Mouse (Mus musculus): ENCODE results near the gene Afmid. TPM values are rescaled to one million over a fixed set of nuclear protein-coding genes. Genes with fewer than 3 reads are reported as not detected.
"Not testable (repeated sequence)": the region's sequence is repeated elsewhere in the genome, so short reads cannot be mapped to it uniquely, and the experiment has no call there.

Gene Afmid
- total and polyA plus RNA-seq, 2 experiments from 2014 or later = 13.1 to 14.5 TPM

- DNase-seq (ENCODE audit: low spot score) (no peak), ATAC-seq (ENCODE audit: insufficient read depth, low read depth) (no peak)
- peaks cover 30% of the 10 kb centered on the region for H3K4me1 ChIP-seq (ENCODE audit: control insufficient read depth, insufficient read depth)
- H3K36me3 ChIP-seq (replicated peaks; ENCODE audit: control insufficient read depth, insufficient read depth, low read length) = no peaks in the 10 kb centered on the region; the same call in 1 of the 2 replicates
- WGBS = 57% methylated on average over 9 of the region's 9 CpGs
- H3K9me3 ChIP-seq (replicated peaks; ENCODE audit: control insufficient read depth, low read length) = no peaks in the 10 kb centered on the region
- peak overlapping the region; percentile 97 for H3K27ac ChIP-seq (ENCODE audit: low read depth)
- peak overlapping the region; percentile 44 for H3K9ac ChIP-seq (replicated peaks; ENCODE audit: low read depth, low read length)
- TF ChIP-seq EP300 (IDR thresholded peaks at IDR 0.05; ENCODE audit: low read depth) (no peak), CTCF (IDR thresholded peaks at IDR 0.05; ENCODE audit: low read depth) (no peak)
- peak overlapping the region; percentile 54 for H3K4me3 ChIP-seq (ENCODE audit: low read depth, low read length)
- H3K27me3 ChIP-seq (ENCODE audit: control insufficient read depth, insufficient read depth, low read length) = no peaks in the 10 kb centered on the region
- H3K4me2 ChIP-seq (ENCODE audit: low read depth, low read length) = peak overlapping the region; percentile 88
These were observed 43.1 kb upstream of the Afmid start for GRCm38 (mm10) chr11:117782705-117783034.

GRCm38 (mm10) chr11:117783089-117783488 lies 42.6 kb upstream of the Afmid start:
- 3% methylated on average over 31 of the region's 31 CpGs for WGBS
- H3K9ac ChIP-seq (replicated peaks; ENCODE audit: low read depth, low read length) = peak overlapping the region; percentile 44
- no peaks in the 10 kb centered on the region for H3K27me3 ChIP-seq (ENCODE audit: control insufficient read depth, insufficient read depth, low read length)
- peak overlapping the region; percentile 88 for H3K4me2 ChIP-seq (ENCODE audit: low read depth, low read length)
- TF ChIP-seq EP300 (IDR thresholded peaks at IDR 0.05; ENCODE audit: low read depth) = no peak
- peak; percentile 46 for TF ChIP-seq CTCF (IDR thresholded peaks at IDR 0.05; ENCODE audit: low read depth)
- no peaks in the 10 kb centered on the region for H3K36me3 ChIP-seq (replicated peaks; ENCODE audit: control insufficient read depth, insufficient read depth, low read length)
- peak overlapping the region; percentile 97 for H3K27ac ChIP-seq (ENCODE audit: low read depth)
- peak overlapping the region; percentile 54 for H3K4me3 ChIP-seq (ENCODE audit: low read depth, low read length)
- H3K9me3 ChIP-seq (replicated peaks; ENCODE audit: control insufficient read depth, low read length) = no peaks in the 10 kb centered on the region
- ATAC-seq (ENCODE audit: insufficient read depth, low read depth) (peak; percentile 3; the same call in 1 of the 2 replicates), DNase-seq (ENCODE audit: low spot score) (no peak)
- H3K4me1 ChIP-seq (ENCODE audit: control insufficient read depth, insufficient read depth) = peaks cover 30% of the 10 kb centered on the region

GRCm38 (mm10) chr11:117783683-117784309 lies 41.9 kb upstream of the Afmid start:
- Histone ChIP-seq H3K9me3 (replicated peaks; ENCODE audit: control insufficient read depth, low read length) (no peaks in the 10 kb centered on the region), H3K27ac (ENCODE audit: low read depth) (peak overlapping the region; percentile 49), H3K9ac (replicated peaks; ENCODE audit: low read depth, low read length) (no peak overlapping the region), H3K27me3 (ENCODE audit: control insufficient read depth, insufficient read depth, low read length) (no peaks in the 10 kb centered on the region), H3K4me2 (ENCODE audit: low read depth, low read length) (peak overlapping the region; percentile 88), H3K4me1 (ENCODE audit: control insufficient read depth, insufficient read depth) (peaks cover 26% of the 10 kb centered on the region), H3K36me3 (replicated peaks; ENCODE audit: control insufficient read depth, insufficient read depth, low read length) (no peaks in the 10 kb centered on the region), H3K4me3 (ENCODE audit: low read depth, low read length) (peak overlapping the region; percentile 54; the same call in 1 of the 2 replicates)
- ATAC-seq (ENCODE audit: insufficient read depth, low read depth) (no peak), DNase-seq (ENCODE audit: low spot score) (no peak)
- WGBS = 53% methylated on average over 10 of the region's 10 CpGs
- no peak for TF ChIP-seq EP300 (IDR thresholded peaks at IDR 0.05; ENCODE audit: low read depth)
- TF ChIP-seq CTCF (IDR thresholded peaks at IDR 0.05; ENCODE audit: low read depth) = no peak

- H3K27ac ChIP-seq (ENCODE audit: low read depth) = no peak overlapping the region
- no peak overlapping the region for H3K9ac ChIP-seq (replicated peaks; ENCODE audit: low read depth, low read length)
- H3K4me3 ChIP-seq (ENCODE audit: low read depth, low read length) = no peak overlapping the region
- H3K27me3 ChIP-seq (ENCODE audit: control insufficient read depth, insufficient read depth, low read length) = 0 out of 2 replicates have a peak, but pooled peaks cover 3% of the 10 kb centered on the region
- H3K36me3 ChIP-seq (replicated peaks; ENCODE audit: control insufficient read depth, insufficient read depth, low read length) = no peaks in the 10 kb centered on the region
- ATAC-seq (ENCODE audit: insufficient read depth, low read depth) = no peak
- DNase-seq (ENCODE audit: low spot score) = peak; percentile 52
- H3K9me3 ChIP-seq (replicated peaks; ENCODE audit: control insufficient read depth, low read length) = no peaks in the 10 kb centered on the region
- H3K4me2 ChIP-seq (ENCODE audit: low read depth, low read length) = no peak overlapping the region
- TF ChIP-seq CTCF (IDR thresholded peaks at IDR 0.05; ENCODE audit: low read depth) (peak; percentile 80), EP300 (IDR thresholded peaks at IDR 0.05; ENCODE audit: low read depth) (no peak)
- 12% methylated on average over 10 of the region's 10 CpGs for WGBS
- peaks cover 14% of the 10 kb centered on the region for H3K4me1 ChIP-seq (ENCODE audit: control insufficient read depth, insufficient read depth)
These were observed 39.4 kb upstream of the Afmid start for GRCm38 (mm10) chr11:117786294-117786693.

- H3K4me2 ChIP-seq (ENCODE audit: low read depth, low read length); H3K4me1 ChIP-seq (ENCODE audit: control insufficient read depth, insufficient read depth); ATAC-seq (ENCODE audit: insufficient read depth, low read depth); H3K9me3 ChIP-seq (replicated peaks; ENCODE audit: control insufficient read depth, low read length); H3K36me3 ChIP-seq (replicated peaks; ENCODE audit: control insufficient read depth, insufficient read depth, low read length); H3K4me3 ChIP-seq (ENCODE audit: low read depth, low read length); H3K27me3 ChIP-seq (ENCODE audit: control insufficient read depth, insufficient read depth, low read length); H3K9ac ChIP-seq (replicated peaks; ENCODE audit: low read depth, low read length); H3K27ac ChIP-seq (ENCODE audit: low read depth); DNase-seq (ENCODE audit: low spot score): not testable (repeated sequence)
- WGBS = 83% methylated on average over 7 of the region's 7 CpGs
These were observed 37.2 kb upstream of the Afmid start for GRCm38 (mm10) chr11:117788481-117788880.

GRCm38 (mm10) chr11:117790286-117790685 lies 35.4 kb upstream of the Afmid start:
- no peaks in the 10 kb centered on the region for H3K36me3 ChIP-seq (replicated peaks; ENCODE audit: control insufficient read depth, insufficient read depth, low read length)
- WGBS = 5% methylated on average over 13 of the region's 14 CpGs
- ATAC-seq (ENCODE audit: insufficient read depth, low read depth) (peak; percentile 70), DNase-seq (ENCODE audit: low spot score) (peak; percentile 69)
- peak; percentile 79 for TF ChIP-seq CTCF (IDR thresholded peaks at IDR 0.05; ENCODE audit: low read depth)
- TF ChIP-seq EP300 (IDR thresholded peaks at IDR 0.05; ENCODE audit: low read depth) = no peak
- H3K27me3 ChIP-seq (ENCODE audit: control insufficient read depth, insufficient read depth, low read length) = 0 out of 2 replicates have a peak, but pooled peaks cover 5% of the 10 kb centered on the region
- H3K9ac ChIP-seq (replicated peaks; ENCODE audit: low read depth, low read length) = no peak overlapping the region
- H3K4me1 ChIP-seq (ENCODE audit: control insufficient read depth, insufficient read depth) = peaks cover 9% of the 10 kb centered on the region; the same call in 1 of the 2 replicates
- no peak overlapping the region for H3K27ac ChIP-seq (ENCODE audit: low read depth)
- H3K4me2 ChIP-seq (ENCODE audit: low read depth, low read length) = peak overlapping the region; percentile 39
- H3K9me3 ChIP-seq (replicated peaks; ENCODE audit: control insufficient read depth, low read length) = no peaks in the 10 kb centered on the region
- H3K4me3 ChIP-seq (ENCODE audit: low read depth, low read length) = no peak overlapping the region
